Mouse (Mus musculus) neural tube, embryonic 14.5 days (tissue): Measurements from ENCODE around the gene Mapkap1. TPM values are rescaled to one million over a fixed set of nuclear protein-coding genes. Genes with fewer than 3 reads are reported as not detected.

ENCODE experiments used
- ATAC-seq: fragments of 200-750 bp; cut with Nextera tagmentation; 2 replicates; pipeline ENCODE4 v1.8.0; 2017; ENCODE audit warnings: low read depth, mild to moderate bottlenecking, moderate TSS enrichment, moderate library complexity
- H3K27ac ChIP-seq: fragments of 300-500 bp; sonication (generic); 2 replicates; pipeline ENCODE4 v1.5.1; 2014; ENCODE audit warnings: low read depth, mild to moderate bottlenecking, control low read depth, low read length, moderate library complexity, mixed read lengths
- H3K27me3 ChIP-seq: fragments of 300-500 bp; sonication (generic); 2 replicates; pipeline ENCODE4 v1.6.1; 2014; ENCODE audit warnings: low read length; ENCODE audit not compliant: control insufficient read depth, insufficient read depth
- H3K36me3 ChIP-seq: fragments of 300-500 bp; sonication (generic); 2 replicates; pipeline ENCODE4 v1.6.1; 2014; ENCODE audit warnings: low read length, mixed read lengths; ENCODE audit not compliant: control insufficient read depth, insufficient read depth
- H3K4me1 ChIP-seq: fragments of 300-500 bp; sonication (generic); 2 replicates; pipeline ENCODE4 v1.6.1; 2014; ENCODE audit warnings: low read length; ENCODE audit not compliant: control insufficient read depth, insufficient read depth
- H3K4me2 ChIP-seq: fragments of 300-500 bp; sonication (generic); 2 replicates; pipeline ENCODE4 v1.6.1; 2014; ENCODE audit warnings: mild to moderate bottlenecking, low read depth, low read length, control low read depth
- H3K4me3 ChIP-seq: fragments of 300-500 bp; sonication (generic); 2 replicates; pipeline ENCODE4 v1.5.1; 2014; ENCODE audit warnings: low read depth, low read length, control low read depth, mixed read lengths
- H3K9ac ChIP-seq: fragments of 300-500 bp; sonication (generic); replicated peaks from 2 replicates; pipeline ENCODE4 v1.6.1; 2014; ENCODE audit warnings: low read depth, mild to moderate bottlenecking, control low read depth, low read length, mixed read lengths
- H3K9me3 ChIP-seq: fragments of 300-500 bp; sonication (generic); 2 replicates; pipeline ENCODE4 v1.6.1; 2016; ENCODE audit warnings: low read length; ENCODE audit not compliant: control insufficient read depth
- WGBS: fragments of 180-500 bp; shearing (Covaris S2); extraction: QIAGEN DNeasy Blood & Tissue Kit; methylation state at CpG from one replicate; pipeline ENCODE4 v1.1.7; 2014; 5-methylcytosine and 5-hydroxymethylcytosine counted together
- polyA plus RNA-seq: library from polyadenylated mRNA; unstranded; fragments of >200 nt; fragmentation: Nextera tagmentation; extraction: Ambion mirVana; gene quantifications from 2 replicates; pipeline ENCODE4 v1.2.1, GENCODE M21; 2014

Gene Mapkap1
- polyA plus RNA-seq, 1 experiment from 2014 or later: 91.5 TPM

GRCm38 (mm10) chr2:34515263-34515662, 108.7 kb downstream of the Mapkap1 start:
- no peak overlapping the region for H3K4me3 ChIP-seq
- no peaks in the 10 kb centered on the region for H3K4me1 ChIP-seq
- 96% methylated on average over 5 of the region's 5 CpGs for WGBS
- H3K9me3 ChIP-seq: no peaks in the 10 kb centered on the region
- H3K9ac ChIP-seq: no peak overlapping the region
- H3K4me2 ChIP-seq: no peak overlapping the region
- no peak for ATAC-seq
- H3K27ac ChIP-seq: no peak overlapping the region
- H3K36me3 ChIP-seq: no peaks in the 10 kb centered on the region
- H3K27me3 ChIP-seq: no peaks in the 10 kb centered on the region

GRCm38 (mm10) chr2:34518083-34518482, 111.5 kb downstream of the Mapkap1 start:
- ATAC-seq: no peak
- H3K4me1 ChIP-seq: no peaks in the 10 kb centered on the region
- H3K9ac ChIP-seq: no peak overlapping the region
- H3K4me2 ChIP-seq: no peak overlapping the region
- H3K27ac ChIP-seq: no peak overlapping the region
- no peak overlapping the region for H3K4me3 ChIP-seq
- no peaks in the 10 kb centered on the region for H3K9me3 ChIP-seq
- H3K27me3 ChIP-seq: no peaks in the 10 kb centered on the region
- no peaks in the 10 kb centered on the region for H3K36me3 ChIP-seq
- 78% methylated on average over 2 of the region's 2 CpGs for WGBS

- no peak overlapping the region for H3K4me3 ChIP-seq
- WGBS: 87% methylated on average over 5 of the region's 5 CpGs
- ATAC-seq: no peak
These were observed 112.0 kb downstream of the Mapkap1 start for GRCm38 (mm10) chr2:34518526-34518925.

GRCm38 (mm10) chr2:34519525-34519924, 113.0 kb downstream of the Mapkap1 start:
- H3K9me3 ChIP-seq: no peaks in the 10 kb centered on the region
- no peak overlapping the region for H3K9ac ChIP-seq
- no peak overlapping the region for H3K27ac ChIP-seq
- ATAC-seq: no peak
- H3K4me2 ChIP-seq: no peak overlapping the region
- no peaks in the 10 kb centered on the region for H3K36me3 ChIP-seq
- H3K4me3 ChIP-seq: no peak overlapping the region
- H3K27me3 ChIP-seq: no peaks in the 10 kb centered on the region
- no peaks in the 10 kb centered on the region for H3K4me1 ChIP-seq
- 54% methylated on average over 6 of the region's 6 CpGs for WGBS

More at GRCm38 (mm10) chr2:34518526-34518925, 112.0 kb downstream of the Mapkap1 start:
- no peaks in the 10 kb centered on the region for H3K27me3 ChIP-seq
- H3K27ac ChIP-seq: no peak overlapping the region
- no peaks in the 10 kb centered on the region for H3K4me1 ChIP-seq
- no peak overlapping the region for H3K9ac ChIP-seq
- H3K36me3 ChIP-seq: no peaks in the 10 kb centered on the region
- no peaks in the 10 kb centered on the region for H3K9me3 ChIP-seq
- H3K4me2 ChIP-seq: no peak overlapping the region

GRCm38 (mm10) chr2:34521384-34521783, 114.8 kb downstream of the Mapkap1 start:
- H3K4me1 ChIP-seq: no peaks in the 10 kb centered on the region
- H3K4me2 ChIP-seq: no peak overlapping the region
- no peak overlapping the region for H3K9ac ChIP-seq
- no peak for ATAC-seq
- H3K27me3 ChIP-seq: no peaks in the 10 kb centered on the region
- no peak overlapping the region for H3K27ac ChIP-seq
- no peaks in the 10 kb centered on the region for H3K36me3 ChIP-seq
- 89% methylated on average over 3 of the region's 3 CpGs for WGBS
- H3K9me3 ChIP-seq: no peaks in the 10 kb centered on the region
- H3K4me3 ChIP-seq: no peak overlapping the region

- Histone ChIP-seq H3K9me3 (no peaks in the 10 kb centered on the region), H3K4me2 (no peak overlapping the region), H3K4me1 (peaks cover 2% of the 10 kb centered on the region; the same call in 1 of the 2 replicates), H3K27ac (no peak overlapping the region), H3K9ac (no peak overlapping the region), H3K36me3 (no peaks in the 10 kb centered on the region), H3K27me3 (no peaks in the 10 kb centered on the region), H3K4me3 (no peak overlapping the region)
- no peak for ATAC-seq
- 38% methylated on average over 15 of the region's 15 CpGs for WGBS
These were observed 120.2 kb downstream of the Mapkap1 start for GRCm38 (mm10) chr2:34526527-34527371.

GRCm38 (mm10) chr2:34528491-34528890, 121.9 kb downstream of the Mapkap1 start:
- no peak overlapping the region for H3K9ac ChIP-seq
- no peak for ATAC-seq
- no peak overlapping the region for H3K4me2 ChIP-seq
- H3K27ac ChIP-seq: no peak overlapping the region
- no peaks in the 10 kb centered on the region for H3K36me3 ChIP-seq
- no peak overlapping the region for H3K4me3 ChIP-seq
- H3K4me1 ChIP-seq: peaks cover 2% of the 10 kb centered on the region; the same call in 1 of the 2 replicates
- no peaks in the 10 kb centered on the region for H3K27me3 ChIP-seq
- no peaks in the 10 kb centered on the region for H3K9me3 ChIP-seq

GRCm38 (mm10) chr2:34530042-34530441, 123.5 kb downstream of the Mapkap1 start:
- H3K27ac ChIP-seq: no peak overlapping the region
- H3K4me3 ChIP-seq: no peak overlapping the region
- H3K4me2 ChIP-seq: no peak overlapping the region
- ATAC-seq: no peak
- H3K9me3 ChIP-seq: no peaks in the 10 kb centered on the region
- WGBS: 30% methylated on average over 3 of the region's 3 CpGs
- H3K27me3 ChIP-seq: no peaks in the 10 kb centered on the region
- no peaks in the 10 kb centered on the region for H3K36me3 ChIP-seq
- peaks cover 6% of the 10 kb centered on the region for H3K4me1 ChIP-seq
- no peak overlapping the region for H3K9ac ChIP-seq

GRCm38 (mm10) chr2:34531801-34532298, 125.3 kb downstream of the Mapkap1 start:
- no peaks in the 10 kb centered on the region for H3K9me3 ChIP-seq
- peaks cover 13% of the 10 kb centered on the region for H3K4me1 ChIP-seq
- WGBS: 63% methylated on average over 3 of the region's 3 CpGs
- ATAC-seq: no peak
- H3K4me2 ChIP-seq: no peak overlapping the region
- H3K27me3 ChIP-seq: no peaks in the 10 kb centered on the region
- H3K27ac ChIP-seq: no peak overlapping the region
- no peaks in the 10 kb centered on the region for H3K36me3 ChIP-seq
- H3K4me3 ChIP-seq: no peak overlapping the region
- H3K9ac ChIP-seq: no peak overlapping the region
